Mouse (Mus musculus) v-Abl transformed pro-B cells (cell line): Measurements from ENCODE around the gene Hook1.
"Not testable (repeated sequence)": the region's sequence is repeated elsewhere in the genome, so short reads cannot be mapped to it uniquely, and the experiment has no call there.

ENCODE experiments used
- in situ Hi-C, 2 experiments: fragments of 400-800 bp; cut with MboI; formaldehyde crosslinking; loops; one replicate each; pipeline ENCODE4 v1.15.1; 2025; ENCODE audit not compliant: unreplicated experiment in 2 of 2

Hook1 gene

GRCm38 (mm10) chr4:95966928-95967724, at the start of gene Hook1:
Gene Hook1 (plus strand): TSS chr4:95967240.
- in situ Hi-C loops, result no loop called here

- in situ Hi-C loops, result no loop called here
Measured at GRCm38 (mm10) chr4:95917703-95918102, 49.3 kb upstream of the Hook1 start.

GRCm38 (mm10) chr4:95920448-95920847, 46.6 kb upstream of the Hook1 start:
- in situ Hi-C loops, result loop anchor here (5.0 to 10.0 kb wide), 2 partner anchors 1236 to 1253 kb away; no protein-coding TSS in a partner anchor

GRCm38 (mm10) chr4:95924210-95925184, 42.5 kb upstream of the Hook1 start:
- in situ Hi-C loops, result loop anchor here (5.0 to 10.0 kb wide), 2 partner anchors 1240 to 1257 kb away; no protein-coding TSS in a partner anchor

- in situ Hi-C loops, result loop anchor here in 1 of 2 experiments (10.0 kb wide), 1 partner anchor 1244 kb away; no protein-coding TSS in a partner anchor
Measured at GRCm38 (mm10) chr4:95928846-95929245, 38.2 kb upstream of the Hook1 start.

GRCm38 (mm10) chr4:95929936-95930335, 37.1 kb upstream of the Hook1 start:
- in situ Hi-C loops, result loop anchor here in 1 of 2 experiments (10.0 kb wide), 1 partner anchor 1245 kb away; no protein-coding TSS in a partner anchor

- in situ Hi-C loops, result no loop called here
Measured at GRCm38 (mm10) chr4:95931331-95931730, 35.7 kb upstream of the Hook1 start.

GRCm38 (mm10) chr4:95933801-95934356, 33.2 kb upstream of the Hook1 start:
- in situ Hi-C loops, result no loop called here

- in situ Hi-C loops, result no loop called here
Measured at GRCm38 (mm10) chr4:95934384-95935035, 32.5 kb upstream of the Hook1 start.

- in situ Hi-C loops, result no loop called here
Measured at GRCm38 (mm10) chr4:95938701-95939100, 28.3 kb upstream of the Hook1 start.

GRCm38 (mm10) chr4:95947896-95948295, 19.1 kb upstream of the Hook1 start:
- in situ Hi-C loops, result no loop called here

GRCm38 (mm10) chr4:95953328-95953727, 13.7 kb upstream of the Hook1 start:
- in situ Hi-C loops, result no loop called here

GRCm38 (mm10) chr4:95982221-95982620, 15.2 kb downstream of the Hook1 start:
- in situ Hi-C loops, result not testable (repeated sequence)

- in situ Hi-C loops, result no loop called here
Measured at GRCm38 (mm10) chr4:96016875-96017274, 49.8 kb downstream of the Hook1 start.

GRCm38 (mm10) chr4:96022803-96023202, 55.8 kb downstream of the Hook1 start:
- in situ Hi-C loops, result loop anchor here (10.0 kb wide), 1 partner anchor 1018 kb away; no protein-coding TSS in a partner anchor

GRCm38 (mm10) chr4:96028412-96028811, 61.4 kb downstream of the Hook1 start:
- in situ Hi-C loops, result loop anchor here (10.0 kb wide), 1 partner anchor 1024 kb away; no protein-coding TSS in a partner anchor

- in situ Hi-C loops, result no loop called here
Measured at GRCm38 (mm10) chr4:96060106-96060505, 93.1 kb downstream of the Hook1 start.

- in situ Hi-C loops, result no loop called here
Measured at GRCm38 (mm10) chr4:96062045-96062444, 95.0 kb downstream of the Hook1 start.
